Mouse (Mus musculus): ENCODE measurements at regions not wholly inside any gene's neighbourhood (a gene's known extent, or its start where the extent isn't known, plus 50 kb on each side); places are given as distances from the start of the nearest gene placed in this dataset.

DNA sequence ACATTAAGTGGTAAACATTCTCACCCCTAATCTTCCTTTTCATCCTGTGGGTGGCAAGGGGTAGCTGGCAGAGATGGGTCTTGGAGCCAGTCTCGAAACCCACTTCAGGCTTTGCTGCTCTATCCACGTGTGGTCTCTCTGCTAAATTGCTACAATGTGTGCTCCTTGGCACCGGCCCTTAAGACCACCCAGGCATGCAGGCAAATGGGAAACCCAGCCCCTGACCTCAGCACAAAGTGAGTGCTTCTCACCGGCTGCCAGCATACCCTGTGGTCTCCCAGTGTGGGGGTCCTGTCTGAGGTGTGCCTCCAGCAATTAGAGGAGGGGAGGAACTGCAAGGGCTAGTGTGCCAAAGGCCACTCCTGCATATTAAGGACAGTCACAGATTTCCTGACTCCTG lies 238.5 kb upstream of the Gm21798 start:
- Histone ChIP-seq H3K4me1 (ENCODE audit: control insufficient read depth, insufficient read depth, low read depth, low read length) (no peaks in the 10 kb centered on the region), H3K9me3 (ENCODE audit: control insufficient read depth, low read length) (no peaks in the 10 kb centered on the region), H3K27ac (ENCODE audit: low read depth, low read length) (no peak overlapping the region), H3K4me2 (ENCODE audit: low read length) (no peak overlapping the region), H3K27me3 (replicated peaks; ENCODE audit: control insufficient read depth, insufficient read depth, low read length) (no peaks in the 10 kb centered on the region), H3K4me3 (ENCODE audit: low read length) (no peak overlapping the region), H3K36me3 (ENCODE audit: control insufficient read depth, insufficient read depth, low read length) (no peaks in the 10 kb centered on the region), H3K9ac (ENCODE audit: low read depth, low read length) (no peak overlapping the region)
- 40% methylated on average over 4 of the region's 4 CpGs for WGBS
- no peak for ATAC-seq

DNA sequence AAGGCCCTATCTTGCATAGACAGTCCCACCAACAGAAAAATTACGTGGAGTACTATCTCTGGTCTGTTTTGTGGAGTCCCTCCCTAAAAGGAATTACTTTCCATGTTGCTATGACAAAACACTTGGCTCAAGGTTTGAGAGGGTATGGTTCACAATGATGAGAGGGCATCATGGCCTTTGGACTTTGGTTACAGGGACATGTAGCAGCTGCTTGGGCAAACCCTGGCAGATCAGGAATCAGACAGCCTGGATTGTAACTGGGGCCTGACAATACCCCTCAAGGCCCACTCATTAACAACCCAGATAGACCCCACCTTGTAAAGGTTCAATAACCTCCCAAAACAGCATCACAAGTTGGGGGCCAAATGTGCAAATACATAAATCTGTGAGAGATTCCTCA lies 237.0 kb upstream of the Gm21798 start:
- no peak for ATAC-seq
- Histone ChIP-seq H3K4me3 (ENCODE audit: low read length) (no peak overlapping the region), H3K4me1 (ENCODE audit: control insufficient read depth, insufficient read depth, low read depth, low read length) (no peaks in the 10 kb centered on the region), H3K9me3 (ENCODE audit: control insufficient read depth, low read length) (no peaks in the 10 kb centered on the region), H3K36me3 (ENCODE audit: control insufficient read depth, insufficient read depth, low read length) (no peaks in the 10 kb centered on the region), H3K9ac (ENCODE audit: low read depth, low read length) (no peak overlapping the region), H3K27me3 (replicated peaks; ENCODE audit: control insufficient read depth, insufficient read depth, low read length) (no peaks in the 10 kb centered on the region), H3K4me2 (ENCODE audit: low read length) (no peak overlapping the region), H3K27ac (ENCODE audit: low read depth, low read length) (no peak overlapping the region)
- 68% methylated on average over 1 of the region's 1 CpGs for WGBS

DNA sequence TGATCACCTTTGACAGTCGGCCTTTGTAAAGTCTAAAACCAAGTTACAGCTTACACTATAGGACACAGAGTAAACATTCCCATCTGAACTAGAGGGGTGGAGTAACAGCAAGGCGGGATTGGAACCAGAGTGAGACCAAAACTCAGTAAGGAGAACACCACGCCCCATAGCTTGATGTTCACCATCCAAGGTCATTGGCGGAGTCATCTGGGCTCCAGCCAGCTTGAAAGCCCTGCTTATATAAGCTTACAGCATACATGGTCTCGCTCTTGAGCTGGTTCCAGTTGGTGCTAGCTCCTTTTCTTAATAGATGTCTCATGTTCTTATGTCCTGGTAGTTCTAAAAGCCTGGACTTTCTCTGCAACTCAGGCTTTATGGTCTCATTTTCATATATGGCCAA lies 236.4 kb upstream of the Gm21798 start:
- no peak for ATAC-seq
- no peaks in the 10 kb centered on the region for H3K9me3 ChIP-seq (ENCODE audit: control insufficient read depth, low read length)
- no peak overlapping the region for H3K9ac ChIP-seq (ENCODE audit: low read depth, low read length)
- H3K27ac ChIP-seq (ENCODE audit: low read depth, low read length) = no peak overlapping the region
- no peaks in the 10 kb centered on the region for H3K4me1 ChIP-seq (ENCODE audit: control insufficient read depth, insufficient read depth, low read depth, low read length)
- no peaks in the 10 kb centered on the region for H3K27me3 ChIP-seq (replicated peaks; ENCODE audit: control insufficient read depth, insufficient read depth, low read length)
- no peaks in the 10 kb centered on the region for H3K36me3 ChIP-seq (ENCODE audit: control insufficient read depth, insufficient read depth, low read length)
- 91% methylated on average over 5 of the region's 5 CpGs for WGBS
- H3K4me2 ChIP-seq (ENCODE audit: low read length) = no peak overlapping the region
- no peak overlapping the region for H3K4me3 ChIP-seq (ENCODE audit: low read length)

DNA sequence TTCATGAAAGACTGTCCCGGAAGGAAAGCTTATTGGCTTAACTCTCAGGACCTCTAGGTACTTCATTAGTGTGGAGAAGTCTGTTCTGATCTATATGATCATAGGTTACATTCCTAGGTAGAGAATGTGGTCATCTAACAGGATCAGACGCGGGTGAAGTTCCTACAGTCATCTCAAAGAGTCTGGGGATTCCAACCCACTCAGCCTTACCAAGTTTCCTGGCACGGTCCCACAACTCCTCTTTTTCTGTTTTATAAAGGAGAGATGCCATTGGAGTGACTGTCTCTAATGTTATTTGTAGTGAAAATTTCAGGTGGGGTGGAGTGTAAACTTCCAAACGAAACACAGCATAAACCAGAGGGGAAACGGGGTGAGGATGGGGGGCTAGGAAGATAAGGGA lies 233.4 kb upstream of the Gm21798 start:
- Histone ChIP-seq H3K9me3 (ENCODE audit: control insufficient read depth, low read length) (no peaks in the 10 kb centered on the region), H3K27ac (ENCODE audit: low read depth, low read length) (no peak overlapping the region), H3K9ac (ENCODE audit: low read depth, low read length) (no peak overlapping the region), H3K4me2 (ENCODE audit: low read length) (no peak overlapping the region), H3K4me1 (ENCODE audit: control insufficient read depth, insufficient read depth, low read depth, low read length) (no peaks in the 10 kb centered on the region), H3K36me3 (ENCODE audit: control insufficient read depth, insufficient read depth, low read length) (no peaks in the 10 kb centered on the region), H3K27me3 (replicated peaks; ENCODE audit: control insufficient read depth, insufficient read depth, low read length) (no peaks in the 10 kb centered on the region), H3K4me3 (ENCODE audit: low read length) (no peak overlapping the region)
- WGBS = 97% methylated on average over 6 of the region's 6 CpGs
- no peak for ATAC-seq

DNA sequence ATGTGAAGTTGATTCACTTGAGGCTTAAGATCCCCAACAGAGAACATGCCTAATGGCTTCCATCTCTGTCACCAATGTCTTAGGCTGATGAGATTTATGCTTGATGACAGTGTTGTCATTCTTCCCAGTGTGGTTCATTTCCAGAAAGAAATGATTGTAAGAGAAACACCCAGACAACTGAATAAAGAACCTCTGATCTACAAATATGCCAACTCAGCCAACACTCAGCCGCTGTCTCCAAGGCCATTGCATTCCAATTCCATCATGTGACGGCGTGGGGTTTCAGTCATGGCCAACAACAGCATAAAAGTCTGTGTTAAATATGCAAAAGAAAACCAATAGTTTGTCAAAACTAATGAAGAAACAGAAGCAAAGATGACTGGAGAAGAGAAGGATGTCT lies 230.7 kb upstream of the Gm21798 start:
- no peak overlapping the region for H3K27ac ChIP-seq (ENCODE audit: low read depth, low read length)
- WGBS = 93% methylated on average over 3 of the region's 3 CpGs
- H3K36me3 ChIP-seq (ENCODE audit: control insufficient read depth, insufficient read depth, low read length) = no peaks in the 10 kb centered on the region
- ATAC-seq = no peak
- H3K9ac ChIP-seq (ENCODE audit: low read depth, low read length) = no peak overlapping the region
- no peak overlapping the region for H3K4me2 ChIP-seq (ENCODE audit: low read length)
- no peaks in the 10 kb centered on the region for H3K27me3 ChIP-seq (replicated peaks; ENCODE audit: control insufficient read depth, insufficient read depth, low read length)
- H3K4me1 ChIP-seq (ENCODE audit: control insufficient read depth, insufficient read depth, low read depth, low read length) = no peaks in the 10 kb centered on the region
- H3K4me3 ChIP-seq (ENCODE audit: low read length) = no peak overlapping the region
- H3K9me3 ChIP-seq (ENCODE audit: control insufficient read depth, low read length) = no peaks in the 10 kb centered on the region; the same call in 1 of the 2 replicates

DNA sequence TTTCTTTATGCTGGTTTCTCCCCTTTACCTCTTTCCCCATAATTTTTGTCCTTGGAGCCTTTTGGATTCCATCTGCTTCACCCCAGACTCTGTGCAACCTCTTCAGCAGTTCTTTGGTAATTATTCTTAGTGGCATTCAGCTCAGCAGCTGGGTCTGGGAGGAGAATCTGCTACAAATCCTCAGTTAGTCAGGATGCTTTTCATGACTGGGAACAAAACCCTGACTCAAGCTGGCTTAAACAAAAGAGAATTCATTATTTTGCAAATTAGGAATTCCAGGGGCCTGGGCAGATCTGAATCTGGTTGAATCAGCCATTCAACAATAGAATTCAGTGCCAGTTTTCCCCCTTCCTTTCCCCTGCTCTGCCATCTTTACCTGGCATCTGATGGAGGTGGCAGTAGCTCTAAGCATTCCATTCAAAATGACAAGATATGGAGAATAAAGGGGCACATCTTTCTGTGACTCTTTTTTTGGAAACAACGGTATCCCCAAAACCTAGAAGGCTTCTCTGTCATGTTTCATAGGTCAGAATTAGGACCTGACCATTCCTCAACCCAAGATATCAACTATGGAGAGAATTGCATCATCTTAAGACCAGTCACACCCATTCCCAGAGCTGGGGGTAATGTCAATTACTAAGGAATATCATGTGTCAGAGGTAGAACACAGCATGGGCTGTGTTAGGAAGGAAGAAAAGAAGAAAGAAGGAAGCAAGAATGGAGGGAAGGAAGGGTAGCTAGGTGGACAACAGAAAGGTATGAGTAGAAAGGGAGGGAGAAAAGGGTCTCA lies 227.2 kb upstream of the Gm21798 start:
- no peaks in the 10 kb centered on the region; the same call in 1 of the 2 replicates for H3K9me3 ChIP-seq (ENCODE audit: control insufficient read depth, low read length)
- no peak for ATAC-seq
- 64% methylated on average over 1 of the region's 1 CpGs for WGBS

DNA sequence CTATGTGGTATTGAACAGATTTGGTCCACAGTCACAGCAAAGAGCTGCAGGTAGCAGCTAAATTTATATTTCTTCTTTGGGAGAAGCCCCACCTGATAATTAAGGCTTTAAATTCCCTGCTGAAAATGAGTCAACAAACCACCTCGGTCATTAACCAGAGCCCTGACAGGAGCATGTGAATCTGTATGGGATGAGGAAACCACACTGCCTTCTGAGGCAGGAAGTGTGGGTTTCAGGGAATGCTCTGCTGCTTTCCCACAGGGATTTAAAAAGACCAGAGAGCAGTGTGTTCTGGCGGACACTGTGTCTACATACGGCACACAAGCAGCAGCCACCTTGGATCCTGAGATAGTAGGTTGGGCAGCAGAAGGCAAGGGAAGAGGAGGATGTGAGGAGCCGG lies 204.0 kb upstream of the Gm21798 start:
- no peak overlapping the region for H3K9ac ChIP-seq (ENCODE audit: low read depth, low read length)
- 69% methylated on average over 4 of the region's 4 CpGs for WGBS
- no peaks in the 10 kb centered on the region for H3K36me3 ChIP-seq (ENCODE audit: control insufficient read depth, insufficient read depth, low read length)
- H3K9me3 ChIP-seq (ENCODE audit: control insufficient read depth, low read length) = no peaks in the 10 kb centered on the region
- no peaks in the 10 kb centered on the region for H3K4me1 ChIP-seq (ENCODE audit: control insufficient read depth, insufficient read depth, low read depth, low read length)
- H3K4me2 ChIP-seq (ENCODE audit: low read length) = no peak overlapping the region
- H3K27ac ChIP-seq (ENCODE audit: low read depth, low read length) = no peak overlapping the region
- H3K27me3 ChIP-seq (replicated peaks; ENCODE audit: control insufficient read depth, insufficient read depth, low read length) = no peaks in the 10 kb centered on the region
- no peak for ATAC-seq
- H3K4me3 ChIP-seq (ENCODE audit: low read length) = no peak overlapping the region

More for the DNA sequence above, 227.2 kb upstream of the Gm21798 start:
- Histone ChIP-seq H3K4me1 (ENCODE audit: control insufficient read depth, insufficient read depth, low read depth, low read length) (no peaks in the 10 kb centered on the region), H3K9ac (ENCODE audit: low read depth, low read length) (no peak overlapping the region), H3K27me3 (replicated peaks; ENCODE audit: control insufficient read depth, insufficient read depth, low read length) (no peaks in the 10 kb centered on the region), H3K27ac (ENCODE audit: low read depth, low read length) (no peak overlapping the region), H3K36me3 (ENCODE audit: control insufficient read depth, insufficient read depth, low read length) (no peaks in the 10 kb centered on the region), H3K4me3 (ENCODE audit: low read length) (no peak overlapping the region), H3K4me2 (ENCODE audit: low read length) (no peak overlapping the region)

DNA sequence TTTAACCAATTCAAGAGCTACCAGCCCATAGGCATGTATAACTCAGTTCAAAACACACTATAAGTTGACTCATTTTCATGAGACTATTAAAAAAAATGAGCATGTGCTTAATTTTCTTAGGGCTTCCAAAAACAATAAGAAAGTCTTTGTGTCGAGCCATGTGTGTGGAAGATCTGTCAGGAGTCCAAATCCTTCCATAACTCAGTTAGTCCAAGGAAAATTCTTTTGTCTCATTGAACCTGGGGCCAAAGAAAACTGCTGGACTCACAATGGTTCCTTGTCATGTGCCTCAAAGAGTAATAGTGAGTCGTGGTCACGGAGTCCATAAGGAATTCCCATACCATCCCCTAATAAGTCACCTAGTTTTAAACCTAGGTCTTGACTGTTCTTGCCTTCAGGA lies 199.0 kb upstream of the Gm21798 start:
- no peaks in the 10 kb centered on the region for H3K9me3 ChIP-seq (ENCODE audit: control insufficient read depth, low read length)
- H3K36me3 ChIP-seq (ENCODE audit: control insufficient read depth, insufficient read depth, low read length) = no peaks in the 10 kb centered on the region
- 66% methylated on average over 3 of the region's 3 CpGs for WGBS
- H3K27me3 ChIP-seq (replicated peaks; ENCODE audit: control insufficient read depth, insufficient read depth, low read length) = no peaks in the 10 kb centered on the region
- H3K9ac ChIP-seq (ENCODE audit: low read depth, low read length) = no peak overlapping the region
- no peak overlapping the region for H3K4me3 ChIP-seq (ENCODE audit: low read length)
- H3K4me2 ChIP-seq (ENCODE audit: low read length) = no peak overlapping the region
- no peak for ATAC-seq
- H3K4me1 ChIP-seq (ENCODE audit: control insufficient read depth, insufficient read depth, low read depth, low read length) = no peaks in the 10 kb centered on the region
- H3K27ac ChIP-seq (ENCODE audit: low read depth, low read length) = no peak overlapping the region

DNA sequence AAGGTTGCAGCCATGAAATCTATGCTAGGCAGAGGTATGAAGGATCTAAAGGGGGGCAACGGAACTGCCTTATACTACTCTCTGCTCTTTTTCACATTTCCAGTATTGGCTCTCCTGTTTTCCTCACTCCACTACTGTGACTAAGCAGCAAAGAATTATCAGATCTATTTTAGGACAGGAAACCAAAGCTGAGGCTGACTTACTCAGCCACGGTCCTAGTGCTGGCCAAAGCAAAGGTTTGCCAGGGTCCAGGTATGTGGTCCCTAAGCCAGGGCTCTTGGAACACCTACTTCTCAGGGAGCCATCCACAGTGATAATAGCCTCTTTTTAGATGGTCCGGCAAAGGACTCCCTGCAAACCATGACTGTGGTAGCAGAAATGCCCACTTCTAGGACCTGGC lies 195.6 kb upstream of the Gm21798 start:
- WGBS = 90% methylated on average over 3 of the region's 3 CpGs
- no peaks in the 10 kb centered on the region for H3K9me3 ChIP-seq (ENCODE audit: control insufficient read depth, low read length)
- no peaks in the 10 kb centered on the region for H3K36me3 ChIP-seq (ENCODE audit: control insufficient read depth, insufficient read depth, low read length)
- ATAC-seq = no peak
- no peak overlapping the region for H3K9ac ChIP-seq (ENCODE audit: low read depth, low read length)
- no peaks in the 10 kb centered on the region for H3K4me1 ChIP-seq (ENCODE audit: control insufficient read depth, insufficient read depth, low read depth, low read length)
- H3K27me3 ChIP-seq (replicated peaks; ENCODE audit: control insufficient read depth, insufficient read depth, low read length) = no peaks in the 10 kb centered on the region
- no peak overlapping the region for H3K4me3 ChIP-seq (ENCODE audit: low read length)
- H3K27ac ChIP-seq (ENCODE audit: low read depth, low read length) = no peak overlapping the region
- H3K4me2 ChIP-seq (ENCODE audit: low read length) = no peak overlapping the region

Measured in hindbrain, embryonic 16.5 days (tissue).